Mouse (Mus musculus): ENCODE measurements around the gene Tmem101. TPM values are rescaled to one million over a fixed set of nuclear protein-coding genes. Genes with fewer than 3 reads are reported as not detected.

The Tmem101 gene
- polyA plus RNA-seq (2012; rRNA removed): 33.3 and 33.4 TPM in 2 replicates

DNA sequence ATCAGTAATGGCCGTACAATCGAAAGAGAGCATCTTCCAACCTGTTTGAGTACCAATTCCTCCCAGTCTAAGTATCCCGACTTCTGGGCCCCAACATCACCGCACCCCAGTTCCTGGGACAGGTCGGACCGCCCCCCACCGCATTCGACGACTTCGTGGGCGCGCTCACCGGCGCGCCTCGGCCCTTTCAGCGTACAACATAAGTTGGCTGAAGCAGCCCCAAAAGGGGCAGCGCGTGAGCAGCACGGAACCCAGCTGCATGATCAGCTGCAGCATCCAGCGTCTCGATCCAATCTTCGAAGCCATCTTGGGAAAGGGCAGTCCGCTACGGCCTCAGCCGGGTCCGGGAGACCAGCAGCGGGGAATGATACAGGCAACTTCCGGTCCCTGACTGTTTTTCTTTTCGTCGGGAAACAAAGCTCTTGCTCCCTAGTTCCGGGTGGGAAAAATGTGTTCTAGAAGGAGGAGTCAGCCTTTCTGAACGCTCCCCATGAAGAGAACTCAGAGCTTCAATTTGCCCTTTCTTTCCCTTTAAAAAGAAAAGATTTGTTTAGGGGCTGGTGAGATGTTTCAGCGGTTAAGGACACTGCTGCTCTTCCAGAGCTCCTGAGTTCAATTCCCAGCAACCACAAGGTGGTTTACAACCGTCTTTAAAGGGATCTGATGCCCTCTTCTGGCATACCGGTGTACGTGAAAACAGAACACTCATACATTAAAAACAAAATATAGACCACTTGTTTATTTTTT, at the start of gene Tmem101:
TSS of gene Tmem101 (minus strand) at position 366 of the 747 bp plus-strand sequence.

DNA sequence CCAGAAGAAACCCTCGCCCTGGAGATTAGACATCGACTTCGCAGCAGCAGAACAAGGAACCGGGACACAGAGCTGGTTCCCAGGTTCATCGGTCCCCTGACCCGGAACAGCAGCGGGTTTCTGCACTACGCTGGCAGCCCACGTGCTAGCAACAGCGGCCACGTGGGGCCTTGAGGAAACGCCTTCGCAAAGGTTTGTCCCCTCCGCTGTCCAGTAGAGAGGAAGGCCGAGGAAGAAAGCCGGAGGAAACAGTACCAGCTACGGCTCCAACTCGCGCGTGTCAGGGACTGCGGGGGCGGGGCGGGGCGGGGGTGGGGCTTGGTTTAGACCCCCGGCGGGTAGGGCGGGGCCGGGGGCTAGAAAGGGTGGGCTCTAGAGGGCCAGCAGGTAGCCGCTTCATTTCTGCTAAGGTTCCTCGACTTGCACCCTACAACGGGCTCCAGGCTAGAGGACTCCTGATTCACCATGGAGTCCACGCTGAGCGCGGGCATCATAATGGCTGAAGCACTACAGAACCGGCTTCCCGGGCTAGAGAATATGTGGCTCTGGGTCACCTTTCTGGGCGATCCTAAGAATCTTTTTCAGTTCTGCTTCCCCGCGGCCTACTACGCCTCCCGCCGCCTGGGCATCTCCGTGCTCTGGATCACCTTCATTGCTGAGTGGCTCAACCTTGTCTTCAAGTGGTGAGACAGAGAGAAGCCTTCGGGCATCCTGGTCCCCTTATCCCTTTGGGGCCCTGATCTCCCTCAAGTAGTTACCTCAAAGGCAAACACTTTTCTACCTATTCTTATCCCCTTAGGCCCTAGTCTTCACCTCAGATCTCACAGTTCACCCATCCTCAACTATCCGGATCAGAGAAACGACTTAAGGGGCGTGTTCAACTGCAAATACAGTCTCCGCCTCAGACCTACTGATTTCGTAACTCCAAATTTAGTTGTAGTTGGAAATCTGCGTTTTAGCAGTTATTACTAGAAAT, 33.5 kb upstream of the Tmem101 start, which contains the start of gene G6pc3:
TSS of gene G6pc3 (plus strand) at position 160 of the 976 bp plus-strand sequence.

GRCm38 (mm10) chr11:102184646-102185495, 28.7 kb upstream of the Tmem101 start, which contains the start of gene Lsm12:
Gene Lsm12, minus strand, starts transcription at chr11:102185296.

DNA sequence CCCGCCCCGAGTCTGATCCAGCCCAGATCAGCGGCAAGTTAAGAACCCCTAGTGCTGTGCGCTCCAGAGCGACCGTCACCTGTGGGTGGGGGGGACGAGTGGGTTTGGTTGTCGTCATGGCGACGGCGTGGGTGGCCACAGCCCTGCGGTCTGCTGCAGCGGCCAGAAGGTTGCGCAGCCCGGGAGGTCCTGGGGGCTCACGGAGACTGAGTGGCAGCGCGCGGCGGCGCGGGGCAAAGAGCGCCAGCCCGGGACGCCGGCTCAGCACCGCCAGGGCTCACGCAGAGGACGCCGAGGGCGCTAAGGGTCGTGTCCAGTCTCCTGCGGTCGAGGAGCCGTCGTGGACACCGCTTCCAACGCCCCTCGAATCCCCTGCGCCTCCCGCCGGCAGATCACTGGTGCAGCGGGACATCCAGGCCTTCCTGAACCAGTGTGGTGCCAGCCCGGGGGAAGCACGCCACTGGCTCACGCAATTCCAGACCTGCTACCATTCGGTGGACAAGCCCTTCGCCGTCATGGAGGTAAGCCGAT, 10.7 kb downstream of the Tmem101 start, which contains the start of gene Nags:
TSS of gene Nags (plus strand) at position 43 of the 531 bp plus-strand sequence.

GRCm38 (mm10) chr11:102107732-102108131, 48.5 kb downstream of the Tmem101 start, which contains the start of gene Pyy:
Gene Pyy, minus strand, starts transcription at chr11:102107832.

Other genes starting within 250 kb of the Tmem101 start
- 0.24 and 0.29 TPM in 2 replicates for gene Sost, start 189.4 kb downstream of the Tmem101 start, polyA plus RNA-seq (2012; rRNA removed)
- not detected in 2 replicates for gene Cfap97d1, start 172.1 kb downstream of the Tmem101 start, polyA plus RNA-seq (2012; rRNA removed)
- gene Dusp3, start 169.4 kb downstream of the Tmem101 start, polyA plus RNA-seq (2012; rRNA removed): 10.0 and 12.3 TPM in 2 replicates
- 43.1 and 46.8 TPM in 2 replicates for gene Mpp3, start 127.9 kb downstream of the Tmem101 start, polyA plus RNA-seq (2012; rRNA removed)
- gene Cd300lg, start 114.9 kb downstream of the Tmem101 start, polyA plus RNA-seq (2012; rRNA removed): 0.06 and 0.20 TPM in 2 replicates
- 36.5 and 39.4 TPM in 2 replicates for gene Mpp2, start 67.9 kb downstream of the Tmem101 start, polyA plus RNA-seq (2012; rRNA removed)
- not detected in 2 replicates for gene Ppy, start 55.1 kb downstream of the Tmem101 start, polyA plus RNA-seq (2012; rRNA removed)
- gene Pyy, start 48.6 kb downstream of the Tmem101 start, polyA plus RNA-seq (2012; rRNA removed): 1.4 and 3.4 TPM in 2 replicates
- gene Nags, start 10.9 kb downstream of the Tmem101 start, polyA plus RNA-seq (2012; rRNA removed): 0.01 and 0.05 TPM in 2 replicates
- gene Lsm12, start 28.9 kb upstream of the Tmem101 start, polyA plus RNA-seq (2012; rRNA removed): 40.8 and 42.9 TPM in 2 replicates
- gene G6pc3, start 33.2 kb upstream of the Tmem101 start, polyA plus RNA-seq (2012; rRNA removed): 51.2 and 51.4 TPM in 2 replicates
- 110 and 122 TPM in 2 replicates for gene Hdac5, start 73.8 kb upstream of the Tmem101 start, polyA plus RNA-seq (2012; rRNA removed)
- 6.6 and 7.9 TPM in 2 replicates for gene BC030867, start 92.5 kb upstream of the Tmem101 start, polyA plus RNA-seq (2012; rRNA removed)
- 0.18 and 0.61 TPM in 2 replicates for gene Asb16, start 112.3 kb upstream of the Tmem101 start, polyA plus RNA-seq (2012; rRNA removed)
- 71.1 and 71.5 TPM in 2 replicates for gene Tmub2, start 128.5 kb upstream of the Tmem101 start, polyA plus RNA-seq (2012; rRNA removed)
- gene Atxn7l3, start 140.2 kb upstream of the Tmem101 start, polyA plus RNA-seq (2012; rRNA removed): 98.9 and 102 TPM in 2 replicates
- gene Ubtf, start 163.3 kb upstream of the Tmem101 start, polyA plus RNA-seq (2012; rRNA removed): 86.7 and 91.9 TPM in 2 replicates
- 1.8 and 2.4 TPM in 2 replicates for gene Slc4a1, start 209.8 kb upstream of the Tmem101 start, polyA plus RNA-seq (2012; rRNA removed)
- gene Rundc3a, start 237.0 kb upstream of the Tmem101 start, polyA plus RNA-seq (2012; rRNA removed): 276 and 292 TPM in 2 replicates

All from central nervous system, embryonic 14 days (tissue).